Mouse (Mus musculus): ENCODE data around the gene Samd5. TPM values are rescaled to one million over a fixed set of nuclear protein-coding genes. Genes with fewer than 3 reads are reported as not detected.

Gene Samd5
- not detected for total RNA-seq (2023)

DNA sequence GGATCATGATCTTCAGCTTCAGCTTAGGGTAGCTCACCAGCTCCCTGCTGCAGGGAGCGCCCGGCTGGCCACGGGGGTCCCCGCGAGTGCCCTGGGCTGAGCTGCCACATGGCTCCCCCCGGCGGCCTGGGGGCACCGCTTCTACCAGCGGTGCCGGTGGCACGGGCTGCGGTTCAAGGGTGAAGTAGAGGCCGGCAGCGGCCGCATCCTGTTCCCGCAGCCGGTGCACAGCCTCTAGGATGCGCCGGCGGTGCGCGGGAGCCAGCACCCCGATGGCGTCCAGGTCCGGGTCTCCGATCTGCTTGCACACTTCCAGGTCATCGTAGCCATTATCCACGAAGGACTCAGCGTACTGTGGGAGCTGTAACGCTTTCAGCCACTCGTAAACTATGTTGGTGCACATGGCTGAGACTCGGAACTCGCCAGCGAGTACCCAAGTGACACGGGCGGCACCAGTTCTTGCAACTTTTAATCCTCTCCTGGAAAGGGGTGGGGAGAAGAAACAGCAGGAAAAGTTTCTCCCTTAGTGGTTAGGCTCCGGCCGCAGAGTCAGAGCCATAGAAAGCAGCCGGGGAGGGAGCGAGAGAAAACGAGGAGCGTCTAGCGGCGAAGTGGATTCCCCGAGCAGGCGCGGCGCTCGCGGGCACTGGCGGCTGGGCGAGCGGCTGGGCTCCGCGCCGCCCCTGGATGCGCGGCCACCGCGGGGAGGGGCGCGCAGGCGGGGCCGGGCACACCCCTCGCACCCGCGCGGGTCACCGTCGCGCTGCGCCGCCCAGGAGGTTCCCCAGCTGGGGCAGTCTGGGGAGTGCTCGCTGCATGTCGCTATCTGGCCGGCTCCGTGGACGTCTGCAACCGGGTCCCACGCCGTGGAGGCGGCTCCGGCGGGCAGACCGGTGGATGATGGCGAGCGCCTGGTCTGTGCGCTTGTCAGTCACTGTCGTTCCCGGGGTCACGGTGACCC is at the start of gene Samd5:
Gene Samd5, minus strand, starts transcription at position 648 of the 961 bp plus-strand sequence.

Other genes with a start within 250 kb of the Samd5 start
- 34.3 TPM for gene Stxbp5, start 225.9 kb upstream of the Samd5 start, total RNA-seq (2023)